Mouse (Mus musculus): ENCODE results near the gene Ctla2a. TPM values are rescaled to one million over a fixed set of nuclear protein-coding genes. Genes with fewer than 3 reads are reported as not detected.
"Not testable (repeated sequence)": the region's sequence is repeated elsewhere in the genome, so short reads cannot be mapped to it uniquely, and the experiment has no call there.

Gene Ctla2a
- 11.6 and 15.6 TPM in 2 replicates for polyA plus RNA-seq (2014; fragmentation: Nextera tagmentation; extraction: Ambion mirVana)

DNA sequence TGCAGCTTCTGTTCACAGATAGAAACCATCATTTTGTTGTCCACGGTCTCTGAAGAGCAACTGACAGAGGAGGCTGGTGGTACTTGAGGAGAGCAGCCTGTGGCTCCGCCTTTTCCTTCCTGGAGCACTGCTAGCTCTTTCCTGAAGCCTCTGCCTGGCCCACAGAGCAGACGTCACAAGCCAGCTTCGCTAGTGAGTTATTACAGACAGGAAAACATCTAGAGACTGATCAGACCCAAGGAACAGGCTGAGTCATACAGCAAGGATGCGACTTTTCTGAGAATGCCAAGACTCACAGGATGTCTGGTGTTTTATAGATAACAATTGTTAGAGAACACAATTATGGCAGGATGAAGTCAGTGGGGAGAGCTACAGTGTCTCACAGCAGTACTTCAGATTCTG is at the start of gene Ctla2a, which contains the start of gene Gm49391:
Gene Ctla2a (minus strand): TSS at position 126 of the 402 bp plus-strand sequence.
Gene Gm49391 (minus strand): TSS at position 72 of the 402 bp plus-strand sequence.
- no peaks in the 10 kb centered on the region for H3K4me1 ChIP-seq (ENCODE audit: control insufficient read depth, insufficient read depth, low read length)
- no peak within 1 kb of the TSS for H3K4me2 ChIP-seq (ENCODE audit: low read depth, low read length)
- H3K9me3 ChIP-seq (ENCODE audit: control insufficient read depth, low read length), result no peaks in the 10 kb centered on the region
- no peak within 1 kb of the TSS for H3K4me3 ChIP-seq (ENCODE audit: low read depth, low read length)
- WGBS, result 66% methylated on average over 5 of the region's 5 CpGs
- no peak within 1 kb of the TSS for H3K9ac ChIP-seq (replicated peaks; ENCODE audit: low read depth, low read length)
- H3K36me3 ChIP-seq (ENCODE audit: control insufficient read depth, insufficient read depth, low read length), result no peaks in the 10 kb centered on the region
- no peak within 1 kb of the TSS for H3K27ac ChIP-seq (ENCODE audit: low read depth, low read length)
- no peaks in the 10 kb centered on the region for H3K27me3 ChIP-seq (ENCODE audit: control insufficient read depth, insufficient read depth, low read length)
- ATAC-seq (ENCODE audit: low read depth), result no peak

DNA sequence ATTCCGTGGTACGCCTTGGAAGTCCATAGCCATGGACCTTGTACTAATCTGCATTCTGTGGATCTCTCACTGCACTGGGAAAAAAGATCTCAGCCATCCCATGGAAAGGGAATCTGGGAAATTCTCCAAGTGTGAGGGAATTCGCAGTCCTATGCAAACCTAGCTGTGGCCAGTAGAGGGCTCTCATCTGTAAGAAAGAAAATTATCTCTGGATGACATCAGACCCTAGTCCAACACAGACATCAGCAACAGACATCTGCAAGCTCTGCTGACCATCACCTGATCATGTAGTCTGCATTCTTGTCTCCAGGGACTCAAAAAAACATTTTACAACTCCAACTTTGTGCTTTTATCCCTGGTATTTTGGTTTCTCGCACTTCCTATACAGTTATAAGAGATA is 35.9 kb upstream of the Ctla2a start:
- not testable (repeated sequence) for H3K4me2 ChIP-seq (ENCODE audit: low read depth, low read length); H3K9me3 ChIP-seq (ENCODE audit: control insufficient read depth, low read length); H3K36me3 ChIP-seq (ENCODE audit: control insufficient read depth, insufficient read depth, low read length); ATAC-seq (ENCODE audit: low read depth); H3K27me3 ChIP-seq (ENCODE audit: control insufficient read depth, insufficient read depth, low read length); H3K27ac ChIP-seq (ENCODE audit: low read depth, low read length); H3K9ac ChIP-seq (replicated peaks; ENCODE audit: low read depth, low read length); H3K4me3 ChIP-seq (ENCODE audit: low read depth, low read length); H3K4me1 ChIP-seq (ENCODE audit: control insufficient read depth, insufficient read depth, low read length)
- WGBS, result 71% methylated on average over 4 of the region's 4 CpGs

DNA sequence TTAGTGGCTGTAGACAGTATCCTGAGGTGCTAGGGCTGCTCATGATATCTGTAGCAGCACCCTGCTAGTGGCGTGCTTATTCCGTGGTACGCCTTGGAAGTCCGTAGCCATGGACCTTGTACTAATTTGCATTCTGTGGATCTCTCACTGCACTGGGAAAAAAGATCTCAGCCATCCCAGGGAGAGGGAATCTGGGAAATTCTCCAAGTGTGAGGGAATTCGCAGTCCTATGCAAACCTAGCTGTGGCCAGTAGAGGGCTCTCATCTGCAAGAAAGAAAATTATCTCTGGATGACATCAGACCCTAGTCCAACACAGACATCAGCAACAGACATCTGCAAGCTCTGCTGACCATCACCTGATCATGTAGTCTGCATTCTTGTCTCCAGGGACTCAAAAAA is 27.6 kb upstream of the Ctla2a start:
- not testable (repeated sequence) for H3K9ac ChIP-seq (replicated peaks; ENCODE audit: low read depth, low read length); H3K9me3 ChIP-seq (ENCODE audit: control insufficient read depth, low read length); H3K4me3 ChIP-seq (ENCODE audit: low read depth, low read length); H3K27ac ChIP-seq (ENCODE audit: low read depth, low read length); H3K4me2 ChIP-seq (ENCODE audit: low read depth, low read length); ATAC-seq (ENCODE audit: low read depth); H3K4me1 ChIP-seq (ENCODE audit: control insufficient read depth, insufficient read depth, low read length); H3K27me3 ChIP-seq (ENCODE audit: control insufficient read depth, insufficient read depth, low read length); H3K36me3 ChIP-seq (ENCODE audit: control insufficient read depth, insufficient read depth, low read length)
- 33% methylated on average over 5 of the region's 5 CpGs for WGBS

DNA sequence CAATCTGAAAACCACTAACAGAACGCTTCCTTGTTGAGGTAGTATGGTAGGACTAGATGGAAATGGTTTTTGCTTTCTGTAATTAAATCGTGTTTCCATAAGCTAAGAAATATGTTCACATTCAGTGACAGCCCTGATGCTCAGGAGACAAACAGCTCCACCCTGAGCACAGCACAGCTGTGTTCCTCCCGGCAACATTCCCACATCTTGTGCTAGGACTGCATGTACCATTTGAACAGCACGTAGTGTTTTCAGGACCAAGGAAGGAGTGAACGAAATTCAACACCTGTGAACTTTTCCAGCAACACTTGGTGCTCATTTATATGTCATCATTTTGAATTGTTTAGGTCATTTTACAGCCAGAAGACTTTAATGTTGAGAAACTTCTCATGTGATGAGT is 25.3 kb upstream of the Ctla2a start:
- ATAC-seq (ENCODE audit: low read depth), result no peak
- H3K36me3 ChIP-seq (ENCODE audit: control insufficient read depth, insufficient read depth, low read length), result no peaks in the 10 kb centered on the region
- no peak overlapping the region for H3K4me2 ChIP-seq (ENCODE audit: low read depth, low read length)
- H3K9ac ChIP-seq (replicated peaks; ENCODE audit: low read depth, low read length), result no peak overlapping the region
- no peak overlapping the region for H3K4me3 ChIP-seq (ENCODE audit: low read depth, low read length)
- no peaks in the 10 kb centered on the region for H3K4me1 ChIP-seq (ENCODE audit: control insufficient read depth, insufficient read depth, low read length)
- no peaks in the 10 kb centered on the region for H3K27me3 ChIP-seq (ENCODE audit: control insufficient read depth, insufficient read depth, low read length)
- WGBS, result 71% methylated on average over 5 of the region's 5 CpGs
- no peak overlapping the region for H3K27ac ChIP-seq (ENCODE audit: low read depth, low read length)
- 0 out of 2 replicates have a peak, but pooled peaks cover 4% of the 10 kb centered on the region for H3K9me3 ChIP-seq (ENCODE audit: control insufficient read depth, low read length)

GRCm38 (mm10) chr13:60941884-60942283 is 5.5 kb upstream of the Ctla2a start, which contains the start of gene Tpbpa:
Gene Tpbpa (minus strand): TSS chr13:60941984.
- not testable (repeated sequence) for H3K27me3 ChIP-seq (ENCODE audit: control insufficient read depth, insufficient read depth, low read length); H3K4me3 ChIP-seq (ENCODE audit: low read depth, low read length); H3K36me3 ChIP-seq (ENCODE audit: control insufficient read depth, insufficient read depth, low read length); H3K9me3 ChIP-seq (ENCODE audit: control insufficient read depth, low read length); H3K4me2 ChIP-seq (ENCODE audit: low read depth, low read length); H3K27ac ChIP-seq (ENCODE audit: low read depth, low read length); ATAC-seq (ENCODE audit: low read depth); H3K4me1 ChIP-seq (ENCODE audit: control insufficient read depth, insufficient read depth, low read length); H3K9ac ChIP-seq (replicated peaks; ENCODE audit: low read depth, low read length)
- 82% methylated on average over 3 of the region's 3 CpGs for WGBS

- H3K4me3 ChIP-seq (ENCODE audit: low read depth, low read length); H3K36me3 ChIP-seq (ENCODE audit: control insufficient read depth, insufficient read depth, low read length); H3K27me3 ChIP-seq (ENCODE audit: control insufficient read depth, insufficient read depth, low read length); H3K27ac ChIP-seq (ENCODE audit: low read depth, low read length); H3K9ac ChIP-seq (replicated peaks; ENCODE audit: low read depth, low read length); ATAC-seq (ENCODE audit: low read depth); H3K4me1 ChIP-seq (ENCODE audit: control insufficient read depth, insufficient read depth, low read length); H3K9me3 ChIP-seq (ENCODE audit: control insufficient read depth, low read length); H3K4me2 ChIP-seq (ENCODE audit: low read depth, low read length): not testable (repeated sequence)
- 77% methylated on average over 2 of the region's 2 CpGs for WGBS
Measured at GRCm38 (mm10) chr13:60935490-60935889, 935 bp downstream of the Ctla2a start, which contains the start of gene Gm49393. Gene Gm49393 (minus strand): TSS chr13:60935590.

GRCm38 (mm10) chr13:60904780-60905179 is 31.6 kb downstream of the Ctla2a start, which contains the start of gene Tpbpb:
Gene Tpbpb (minus strand): TSS chr13:60904880.
- H3K27ac ChIP-seq (ENCODE audit: low read depth, low read length); H3K27me3 ChIP-seq (ENCODE audit: control insufficient read depth, insufficient read depth, low read length); H3K9me3 ChIP-seq (ENCODE audit: control insufficient read depth, low read length); H3K4me1 ChIP-seq (ENCODE audit: control insufficient read depth, insufficient read depth, low read length); H3K4me3 ChIP-seq (ENCODE audit: low read depth, low read length); H3K36me3 ChIP-seq (ENCODE audit: control insufficient read depth, insufficient read depth, low read length); H3K4me2 ChIP-seq (ENCODE audit: low read depth, low read length); H3K9ac ChIP-seq (replicated peaks; ENCODE audit: low read depth, low read length); ATAC-seq (ENCODE audit: low read depth): not testable (repeated sequence)
- WGBS, result 93% methylated on average over 2 of the region's 2 CpGs

DNA sequence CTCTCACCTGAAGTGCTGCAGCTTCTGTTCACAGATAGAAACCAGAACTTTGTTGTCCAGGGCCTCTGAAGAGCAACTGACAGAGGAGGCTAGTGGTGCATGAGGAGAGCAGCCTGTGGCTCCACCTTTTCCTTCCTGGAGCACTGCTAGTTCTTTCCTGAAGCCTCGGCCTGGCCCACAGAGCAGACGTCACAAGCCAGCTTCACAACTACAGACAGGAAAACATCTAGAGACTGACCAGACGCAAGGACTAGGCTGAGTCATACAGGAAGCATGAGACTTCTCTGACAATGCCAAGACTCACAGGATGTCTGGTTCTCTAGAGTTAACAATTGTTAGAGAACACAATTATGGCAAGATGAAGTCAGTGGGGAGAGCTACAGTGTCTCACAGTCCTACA is 39.1 kb downstream of the Ctla2a start, which contains the start of gene Ctla2b:
Gene Ctla2b (minus strand): TSS at position 120 of the 400 bp plus-strand sequence.
- H3K9me3 ChIP-seq (ENCODE audit: control insufficient read depth, low read length), result no peaks in the 10 kb centered on the region
- no peak within 1 kb of the TSS for H3K4me3 ChIP-seq (ENCODE audit: low read depth, low read length)
- no peaks in the 10 kb centered on the region for H3K36me3 ChIP-seq (ENCODE audit: control insufficient read depth, insufficient read depth, low read length)
- H3K9ac ChIP-seq (replicated peaks; ENCODE audit: low read depth, low read length), result no peak within 1 kb of the TSS
- no peak within 1 kb of the TSS for H3K27ac ChIP-seq (ENCODE audit: low read depth, low read length)
- no peak within 1 kb of the TSS for H3K4me2 ChIP-seq (ENCODE audit: low read depth, low read length)
- 86% methylated on average over 3 of the region's 3 CpGs for WGBS
- no peaks in the 10 kb centered on the region for H3K27me3 ChIP-seq (ENCODE audit: control insufficient read depth, insufficient read depth, low read length)
- H3K4me1 ChIP-seq (ENCODE audit: control insufficient read depth, insufficient read depth, low read length), result no peaks in the 10 kb centered on the region
- ATAC-seq (ENCODE audit: low read depth), result no peak

DNA sequence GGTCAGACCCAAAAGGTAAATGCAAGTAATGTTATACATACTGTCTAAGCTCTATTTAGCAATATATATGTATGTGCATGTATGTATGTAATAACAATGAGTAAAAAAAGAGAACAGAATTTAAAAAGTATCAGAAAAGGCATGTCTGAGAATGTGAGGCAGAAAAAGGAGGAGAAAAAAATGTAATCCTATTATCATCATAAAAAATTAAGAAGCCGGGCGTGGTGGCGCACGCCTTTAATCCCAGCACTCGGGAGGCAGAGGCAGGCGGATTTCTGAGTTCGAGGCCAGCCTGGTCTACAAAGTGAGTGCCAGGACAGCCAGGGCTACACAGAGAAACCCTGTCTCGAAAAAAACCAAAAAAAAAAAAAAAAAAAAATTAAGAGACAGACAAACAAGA is 39.6 kb downstream of the Ctla2a start, which contains the start of gene Gm49392:
Gene Gm49392 (minus strand): TSS at position 101 of the 400 bp plus-strand sequence.
- H3K4me1 ChIP-seq (ENCODE audit: control insufficient read depth, insufficient read depth, low read length); H3K9me3 ChIP-seq (ENCODE audit: control insufficient read depth, low read length); H3K27me3 ChIP-seq (ENCODE audit: control insufficient read depth, insufficient read depth, low read length); H3K27ac ChIP-seq (ENCODE audit: low read depth, low read length); H3K9ac ChIP-seq (replicated peaks; ENCODE audit: low read depth, low read length); H3K4me2 ChIP-seq (ENCODE audit: low read depth, low read length); H3K36me3 ChIP-seq (ENCODE audit: control insufficient read depth, insufficient read depth, low read length); ATAC-seq (ENCODE audit: low read depth); H3K4me3 ChIP-seq (ENCODE audit: low read depth, low read length): not testable (repeated sequence)
- 100% methylated on average over 6 of the region's 8 CpGs for WGBS
